Mouse (Mus musculus) hindbrain, embryonic 12.5 days (tissue): ENCODE measurements at regions not wholly inside any gene's neighbourhood (a gene's known extent, or its start where the extent isn't known, plus 50 kb on each side); places are given as distances from the start of the nearest gene placed in this dataset.
"Not testable (repeated sequence)": the region's sequence is repeated elsewhere in the genome, so short reads cannot be mapped to it uniquely, and the experiment has no call there.

ENCODE experiments used
- ATAC-seq: fragments of 200-750 bp; cut with Nextera tagmentation; 2 replicates; pipeline ENCODE4 v1.8.0; 2017; ENCODE audit warnings: moderate TSS enrichment; ENCODE audit not compliant: low FRiP score
- H3K27ac ChIP-seq: fragments of 300-500 bp; sonication (generic); 2 replicates; pipeline ENCODE4 v1.5.1; 2016; ENCODE audit warnings: mild to moderate bottlenecking
- H3K27me3 ChIP-seq: fragments of 300-500 bp; sonication (generic); 2 replicates; pipeline ENCODE4 v1.6.1; 2016; ENCODE audit warnings: mild to moderate bottlenecking
- H3K36me3 ChIP-seq: fragments of 300-500 bp; sonication (generic); 2 replicates; pipeline ENCODE4 v1.6.1; 2016; ENCODE audit warnings: mild to moderate bottlenecking
- H3K4me1 ChIP-seq: fragments of 300-500 bp; sonication (generic); 2 replicates; pipeline ENCODE4 v1.6.1; 2016
- H3K4me2 ChIP-seq: fragments of 300-500 bp; sonication (generic); replicated peaks from 2 replicates; pipeline ENCODE4 v1.6.1; 2016; ENCODE audit warnings: mild to moderate bottlenecking
- H3K4me3 ChIP-seq: fragments of 300-500 bp; sonication (generic); 2 replicates; pipeline ENCODE4 v1.5.1; 2016; ENCODE audit warnings: mild to moderate bottlenecking
- H3K9ac ChIP-seq: fragments of 300-500 bp; sonication (generic); 2 replicates; pipeline ENCODE4 v1.6.1; 2016; ENCODE audit warnings: mild to moderate bottlenecking, moderate library complexity
- H3K9me3 ChIP-seq: fragments of 300-500 bp; sonication (generic); replicated peaks from 2 replicates; pipeline ENCODE4 v1.6.1; 2016; ENCODE audit warnings: mild to moderate bottlenecking
- WGBS: fragments of 180-500 bp; shearing (Covaris S2); methylation state at CpG from one replicate; pipeline ENCODE4 v1.1.7; 2016; 5-methylcytosine and 5-hydroxymethylcytosine counted together

GRCm38 (mm10) chr10:69005199-69005872 lies 145.9 kb upstream of the Rhobtb1 start:
- Histone ChIP-seq H3K4me1 (no peaks in the 10 kb centered on the region), H3K4me3 (no peak overlapping the region), H3K36me3 (no peaks in the 10 kb centered on the region), H3K9ac (no peak overlapping the region), H3K27me3 (no peaks in the 10 kb centered on the region), H3K4me2 (no peak overlapping the region), H3K9me3 (peaks cover under 1% of the 10 kb centered on the region), H3K27ac (no peak overlapping the region)
- ATAC-seq: no peak
- 49% methylated on average over 9 of the region's 9 CpGs for WGBS

- not testable (repeated sequence) for H3K36me3 ChIP-seq, H3K4me2 ChIP-seq, H3K27me3 ChIP-seq, H3K9ac ChIP-seq, ATAC-seq, H3K4me3 ChIP-seq, H3K9me3 ChIP-seq, H3K4me1 ChIP-seq, H3K27ac ChIP-seq
- WGBS: 92% methylated on average over 8 of the region's 8 CpGs
These were observed 142.6 kb upstream of the Rhobtb1 start for GRCm38 (mm10) chr10:69008679-69009078.

- Histone ChIP-seq H3K9me3 (no peaks in the 10 kb centered on the region), H3K27me3 (no peaks in the 10 kb centered on the region), H3K4me1 (no peaks in the 10 kb centered on the region), H3K9ac (no peak overlapping the region), H3K36me3 (no peaks in the 10 kb centered on the region), H3K4me3 (no peak overlapping the region), H3K27ac (peak overlapping the region; percentile 49; the same call in 1 of the 2 replicates), H3K4me2 (peak overlapping the region; percentile 23)
- WGBS: 71% methylated on average over 30 of the region's 30 CpGs
- ATAC-seq: peak; percentile 78
These were observed 130.2 kb upstream of the Rhobtb1 start for GRCm38 (mm10) chr10:69020811-69021743.

- Histone ChIP-seq H3K4me2 (no peak overlapping the region), H3K36me3 (no peaks in the 10 kb centered on the region), H3K27ac (no peak overlapping the region), H3K27me3 (no peaks in the 10 kb centered on the region), H3K9me3 (no peaks in the 10 kb centered on the region), H3K4me3 (no peak overlapping the region), H3K4me1 (no peaks in the 10 kb centered on the region), H3K9ac (no peak overlapping the region)
- ATAC-seq: no peak
- WGBS: 66% methylated on average over 9 of the region's 9 CpGs
These were observed 117.8 kb upstream of the Rhobtb1 start for GRCm38 (mm10) chr10:69033410-69033809.

GRCm38 (mm10) chr10:69034390-69035120 lies 116.7 kb upstream of the Rhobtb1 start:
- WGBS: 40% methylated on average over 2 of the region's 2 CpGs
- ATAC-seq: no peak
- Histone ChIP-seq H3K4me2 (no peak overlapping the region), H3K27me3 (no peaks in the 10 kb centered on the region), H3K9ac (no peak overlapping the region), H3K4me3 (no peak overlapping the region), H3K27ac (no peak overlapping the region), H3K36me3 (no peaks in the 10 kb centered on the region), H3K4me1 (no peaks in the 10 kb centered on the region), H3K9me3 (no peaks in the 10 kb centered on the region)

- 84% methylated on average over 4 of the region's 4 CpGs for WGBS
These were observed 115.7 kb upstream of the Rhobtb1 start for GRCm38 (mm10) chr10:69035536-69035935.

GRCm38 (mm10) chr10:69036096-69036495 lies 115.1 kb upstream of the Rhobtb1 start:
- 87% methylated on average over 2 of the region's 2 CpGs for WGBS
- no peak overlapping the region for H3K4me2 ChIP-seq
- no peak overlapping the region for H3K9ac ChIP-seq
- no peaks in the 10 kb centered on the region for H3K4me1 ChIP-seq
- H3K36me3 ChIP-seq: no peaks in the 10 kb centered on the region
- no peak overlapping the region for H3K4me3 ChIP-seq
- H3K27me3 ChIP-seq: no peaks in the 10 kb centered on the region
- H3K9me3 ChIP-seq: no peaks in the 10 kb centered on the region
- ATAC-seq: no peak
- no peak overlapping the region for H3K27ac ChIP-seq

More at GRCm38 (mm10) chr10:69035536-69035935, 115.7 kb upstream of the Rhobtb1 start:
- not testable (repeated sequence) for H3K9me3 ChIP-seq, H3K4me2 ChIP-seq, H3K4me1 ChIP-seq, H3K9ac ChIP-seq, ATAC-seq, H3K27me3 ChIP-seq, H3K27ac ChIP-seq, H3K36me3 ChIP-seq, H3K4me3 ChIP-seq

- Histone ChIP-seq H3K4me1 (peaks cover 19% of the 10 kb centered on the region), H3K36me3 (no peaks in the 10 kb centered on the region), H3K27me3 (no peaks in the 10 kb centered on the region), H3K9ac (no peak overlapping the region), H3K27ac (peak overlapping the region; percentile 66), H3K4me2 (peak overlapping the region; percentile 30; the same call in 1 of the 2 replicates), H3K9me3 (no peaks in the 10 kb centered on the region), H3K4me3 (no peak overlapping the region)
- 22% methylated on average over 12 of the region's 12 CpGs for WGBS
- ATAC-seq: no peak
These were observed 107.0 kb upstream of the Rhobtb1 start for GRCm38 (mm10) chr10:69044171-69044651.

GRCm38 (mm10) chr10:69045275-69045674 lies 106.0 kb upstream of the Rhobtb1 start:
- H3K4me3 ChIP-seq: no peak overlapping the region
- no peaks in the 10 kb centered on the region for H3K36me3 ChIP-seq
- H3K9ac ChIP-seq: no peak overlapping the region
- H3K27me3 ChIP-seq: no peaks in the 10 kb centered on the region
- no peaks in the 10 kb centered on the region for H3K9me3 ChIP-seq
- ATAC-seq: no peak
- peaks cover 19% of the 10 kb centered on the region for H3K4me1 ChIP-seq
- 62% methylated on average over 14 of the region's 14 CpGs for WGBS
- H3K27ac ChIP-seq: 0 out of 2 replicates have a peak overlapping the region, but pooled peaks have one; percentile 12
- H3K4me2 ChIP-seq: no peak overlapping the region

- H3K36me3 ChIP-seq: no peaks in the 10 kb centered on the region
- H3K4me2 ChIP-seq: no peak overlapping the region
- WGBS: 44% methylated on average over 10 of the region's 10 CpGs
- no peak overlapping the region for H3K27ac ChIP-seq
- no peaks in the 10 kb centered on the region for H3K27me3 ChIP-seq
- no peak for ATAC-seq
- H3K9ac ChIP-seq: no peak overlapping the region
- H3K4me1 ChIP-seq: peaks cover 19% of the 10 kb centered on the region
- no peak overlapping the region for H3K4me3 ChIP-seq
- no peaks in the 10 kb centered on the region for H3K9me3 ChIP-seq
These were observed 105.2 kb upstream of the Rhobtb1 start for GRCm38 (mm10) chr10:69046008-69046555.

GRCm38 (mm10) chr10:69078008-69078407 lies 73.2 kb upstream of the Rhobtb1 start:
- H3K9ac ChIP-seq: no peak overlapping the region
- 79% methylated on average over 11 of the region's 11 CpGs for WGBS
- no peak for ATAC-seq

GRCm38 (mm10) chr10:69086184-69086583 lies 65.0 kb upstream of the Rhobtb1 start:
- no peak overlapping the region for H3K4me3 ChIP-seq
- ATAC-seq: no peak
- H3K4me1 ChIP-seq: no peaks in the 10 kb centered on the region
- 73% methylated on average over 1 of the region's 1 CpGs for WGBS
- H3K27me3 ChIP-seq: no peaks in the 10 kb centered on the region
- no peak overlapping the region for H3K9ac ChIP-seq
- H3K27ac ChIP-seq: no peak overlapping the region
- H3K36me3 ChIP-seq: no peaks in the 10 kb centered on the region
- no peaks in the 10 kb centered on the region for H3K9me3 ChIP-seq
- no peak overlapping the region for H3K4me2 ChIP-seq

More at GRCm38 (mm10) chr10:69078008-69078407, 73.2 kb upstream of the Rhobtb1 start:
- H3K27ac ChIP-seq: no peak overlapping the region
- H3K4me2 ChIP-seq: no peak overlapping the region
- no peaks in the 10 kb centered on the region for H3K4me1 ChIP-seq
- H3K4me3 ChIP-seq: no peak overlapping the region
- H3K36me3 ChIP-seq: no peaks in the 10 kb centered on the region
- no peaks in the 10 kb centered on the region for H3K27me3 ChIP-seq
- H3K9me3 ChIP-seq: no peaks in the 10 kb centered on the region
